Mouse (Mus musculus) heart, embryonic 10.5 days (tissue): ENCODE measurements around the gene Dppa5a. TPM values are rescaled to one million over a fixed set of nuclear protein-coding genes. Genes with fewer than 3 reads are reported as not detected.
"Not testable (repeated sequence)": the region's sequence is repeated elsewhere in the genome, so short reads cannot be mapped to it uniquely, and the experiment has no call there.

Experiments
- DNase-seq: peaks from one replicate; pipeline ENCODE4 v3.0.0-alpha.2; 2017; ENCODE audit warnings: low spot score
- H3K27ac ChIP-seq: fragments of 300-500 bp; sonication (generic); 2 replicates; pipeline ENCODE4 v1.5.1; 2016; ENCODE audit warnings: mild to moderate bottlenecking
- H3K27me3 ChIP-seq: fragments of 300-500 bp; sonication (generic); 2 replicates; pipeline ENCODE4 v1.6.1; 2016; ENCODE audit warnings: mild to moderate bottlenecking; ENCODE audit not compliant: poor library complexity, insufficient read depth, severe bottlenecking
- H3K36me3 ChIP-seq: fragments of 300-500 bp; sonication (generic); 2 replicates; pipeline ENCODE4 v1.6.1; 2016; ENCODE audit warnings: mild to moderate bottlenecking, moderate library complexity
- H3K4me1 ChIP-seq: fragments of 300-500 bp; sonication (generic); 2 replicates; pipeline ENCODE4 v1.6.1; 2016; ENCODE audit warnings: mild to moderate bottlenecking
- H3K4me3 ChIP-seq: fragments of 300-500 bp; sonication (generic); 2 replicates; pipeline ENCODE4 v1.5.1; 2016; ENCODE audit warnings: mild to moderate bottlenecking, moderate library complexity
- H3K9me3 ChIP-seq: fragments of 300-500 bp; sonication (generic); 2 replicates; pipeline ENCODE4 v1.6.1; 2016; ENCODE audit warnings: mild to moderate bottlenecking, moderate library complexity
- WGBS: fragments of 180-500 bp; shearing (Covaris S2); methylation state at CpG from one replicate; pipeline ENCODE4 v1.1.7; 2016; 5-methylcytosine and 5-hydroxymethylcytosine counted together
- polyA plus RNA-seq: library from polyadenylated mRNA; unstranded; fragments of >200 nt; fragmentation: Nextera tagmentation; extraction: Ambion mirVana; gene quantifications from 2 replicates; pipeline ENCODE4 v1.2.1, GENCODE M21; 2016

The Dppa5a gene
- polyA plus RNA-seq: not detected in 2 replicates

DNA sequence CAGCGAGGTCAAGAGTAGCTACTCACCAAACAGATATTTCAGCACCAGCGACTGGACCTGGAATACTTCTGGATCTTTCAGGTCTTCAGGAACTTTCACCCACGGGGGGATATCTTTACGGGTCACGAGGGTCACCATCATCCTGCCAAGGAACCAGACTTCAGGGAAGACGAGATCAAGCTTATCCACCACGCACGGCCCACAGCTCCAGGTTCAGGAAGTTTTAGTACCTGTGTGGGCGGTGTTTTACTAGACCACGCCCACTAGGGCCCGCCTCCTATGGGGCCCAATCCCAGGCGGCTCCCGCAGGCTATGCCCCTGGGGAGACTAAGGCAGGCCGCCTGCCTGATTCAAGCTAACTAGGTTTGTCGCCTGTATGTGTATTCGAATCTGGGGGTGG, at the start of gene Dppa5a:
TSS of gene Dppa5a (minus strand) at position 219 of the 400 bp plus-strand sequence.
- H3K27ac ChIP-seq, H3K27me3 ChIP-seq, H3K4me1 ChIP-seq, H3K36me3 ChIP-seq, DNase-seq, H3K9me3 ChIP-seq, H3K4me3 ChIP-seq: not testable (repeated sequence)
- 86% methylated on average over 16 of the region's 16 CpGs for WGBS

DNA sequence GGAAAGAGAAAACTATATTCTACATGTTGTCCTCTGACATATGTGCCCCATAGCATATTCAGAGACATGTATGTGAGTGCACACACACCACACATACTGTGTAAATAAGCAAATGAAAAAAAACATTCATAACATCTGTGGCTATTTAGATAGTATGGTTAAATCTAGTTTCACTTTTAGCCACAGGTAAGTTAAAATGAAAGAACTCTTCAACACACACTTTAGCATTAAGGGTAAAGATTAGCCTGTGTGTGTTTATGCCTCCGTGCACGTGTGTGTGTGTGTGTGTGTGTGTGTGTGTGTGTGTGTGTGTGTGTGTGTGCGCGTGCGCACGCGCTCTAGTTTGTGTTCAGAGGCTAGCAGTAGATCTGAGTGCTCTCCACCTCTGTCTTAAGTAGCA, 33.6 kb upstream of the Dppa5a start:
- 86% methylated on average over 7 of the region's 7 CpGs for WGBS

DNA sequence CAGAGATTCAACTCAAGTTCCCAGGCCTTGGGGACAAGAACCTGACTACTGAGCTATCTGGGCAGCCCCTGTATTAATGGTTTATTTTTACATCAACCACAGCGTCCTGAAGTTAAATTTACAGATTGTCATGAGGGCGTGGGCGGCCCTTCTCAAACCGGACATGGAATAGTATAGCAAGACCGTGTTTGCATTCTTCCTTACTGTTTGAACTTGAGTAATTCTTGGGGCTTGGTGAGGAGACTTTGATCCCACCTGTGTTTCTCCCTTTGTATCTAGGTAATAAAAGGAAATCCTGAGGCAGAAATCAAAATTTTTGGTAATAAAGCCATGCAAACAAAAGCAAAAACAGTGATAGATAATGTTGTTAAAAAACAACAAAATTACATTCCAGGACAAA, 32.6 kb upstream of the Dppa5a start:
- peaks cover 27% of the 10 kb centered on the region for H3K27me3 ChIP-seq
- no peak overlapping the region for H3K27ac ChIP-seq
- H3K4me1 ChIP-seq: peaks cover 7% of the 10 kb centered on the region
- H3K36me3 ChIP-seq: no peaks in the 10 kb centered on the region
- H3K4me3 ChIP-seq: no peak overlapping the region
- 76% methylated on average over 5 of the region's 5 CpGs for WGBS
- no peaks in the 10 kb centered on the region for H3K9me3 ChIP-seq
- no peak for DNase-seq

More for the DNA sequence above, 33.6 kb upstream of the Dppa5a start:
- Histone ChIP-seq H3K4me3 (no peak overlapping the region), H3K36me3 (no peaks in the 10 kb centered on the region), H3K27me3 (peaks cover 17% of the 10 kb centered on the region), H3K27ac (no peak overlapping the region), H3K9me3 (no peaks in the 10 kb centered on the region), H3K4me1 (no peaks in the 10 kb centered on the region)
- DNase-seq: no peak

DNA sequence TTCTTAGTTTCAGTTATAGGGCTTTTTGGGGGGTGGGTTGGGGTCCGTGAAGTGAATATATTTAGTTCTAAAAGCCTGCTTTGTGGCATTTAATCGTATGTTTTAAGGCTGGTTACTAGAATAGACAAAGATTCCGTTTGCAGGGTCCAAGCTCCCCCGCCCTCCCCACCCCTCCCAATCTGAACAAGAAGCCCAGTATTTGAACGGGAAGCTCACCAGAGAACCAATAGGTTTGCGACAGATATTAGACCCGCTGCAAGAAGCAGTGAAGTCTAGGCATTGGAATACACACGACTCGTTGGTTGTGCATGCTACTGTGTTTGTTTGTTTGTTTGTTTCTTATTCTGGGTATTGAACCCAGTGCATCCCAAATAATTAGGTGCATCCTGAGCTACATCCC, 28.5 kb upstream of the Dppa5a start:
- H3K4me3 ChIP-seq: peak overlapping the region; percentile 59; the same call in 1 of the 2 replicates
- H3K9me3 ChIP-seq: no peaks in the 10 kb centered on the region
- peaks cover 63% of the 10 kb centered on the region for H3K27me3 ChIP-seq
- H3K36me3 ChIP-seq: no peaks in the 10 kb centered on the region
- no peak for DNase-seq
- peaks cover 7% of the 10 kb centered on the region for H3K4me1 ChIP-seq
- WGBS: 48% methylated on average over 9 of the region's 9 CpGs
- H3K27ac ChIP-seq: no peak overlapping the region

DNA sequence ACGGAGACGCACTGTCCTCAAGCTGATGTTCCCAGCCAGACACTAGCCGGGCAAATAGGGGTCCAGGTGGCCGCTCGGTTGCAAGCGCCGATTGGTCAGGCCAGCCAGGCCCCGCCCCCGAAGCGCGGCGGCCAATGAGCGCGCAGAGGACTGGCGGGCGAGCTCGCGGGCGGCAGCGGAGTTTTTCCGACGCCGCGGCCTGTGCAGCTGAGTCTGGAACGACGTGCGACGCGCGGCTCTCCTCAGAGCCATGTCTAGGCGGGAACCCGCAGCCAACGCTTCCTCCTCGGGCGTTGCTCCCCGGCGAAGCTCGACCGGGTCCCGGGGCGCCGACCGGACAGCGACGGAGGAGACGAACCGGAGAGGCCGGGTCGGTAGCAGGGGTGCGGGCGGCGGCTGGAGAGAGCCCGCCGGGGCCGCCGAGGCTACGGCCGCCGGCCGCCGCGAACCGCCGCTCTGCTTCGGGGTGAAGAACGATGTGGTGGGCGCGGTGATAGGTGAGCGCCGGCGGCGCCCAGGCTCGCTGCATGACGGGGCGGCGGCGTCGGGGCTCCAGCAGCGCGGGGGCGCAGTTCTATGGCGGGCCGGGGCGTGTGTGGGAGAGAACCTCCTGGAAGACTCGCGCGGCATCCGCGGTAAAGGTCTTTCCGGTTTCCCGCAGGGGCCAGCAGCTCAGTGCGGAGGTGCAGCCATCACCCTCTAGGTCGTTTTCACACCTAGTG, 27.8 kb upstream of the Dppa5a start, which contains the start of gene Ddx43:
TSS of gene Ddx43 (plus strand) at position 148 of the 722 bp plus-strand sequence.
- 3% methylated on average over 92 of the region's 93 CpGs for WGBS
- peak; percentile 82 for DNase-seq
- Histone ChIP-seq H3K4me3 (peak within 1 kb of the TSS; percentile 59), H3K36me3 (no peaks in the 10 kb centered on the region), H3K27me3 (peaks cover 63% of the 10 kb centered on the region), H3K4me1 (peaks cover 7% of the 10 kb centered on the region), H3K9me3 (no peaks in the 10 kb centered on the region), H3K27ac (peak within 1 kb of the TSS; percentile 76)

DNA sequence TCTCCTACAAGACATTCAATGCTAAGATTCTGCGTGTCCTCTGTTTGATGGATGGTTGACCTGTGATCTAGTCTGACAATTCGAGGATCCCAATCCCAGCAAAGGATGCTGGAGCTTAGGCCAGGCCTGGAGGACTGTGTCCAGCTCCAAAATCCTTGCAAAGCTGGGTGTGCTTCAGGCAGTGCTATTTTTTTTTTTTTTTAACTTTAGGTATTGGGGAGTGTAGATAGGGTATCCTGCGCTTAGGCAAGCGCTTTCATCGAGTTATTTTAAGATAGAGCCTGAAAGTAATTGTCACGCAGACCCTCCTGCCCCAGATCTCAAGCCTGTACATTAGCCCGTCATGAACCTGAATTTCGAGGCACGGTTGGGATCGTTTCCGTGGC, 27.3 kb upstream of the Dppa5a start:
- DNase-seq: no peak
- no peaks in the 10 kb centered on the region for H3K9me3 ChIP-seq
- 30% methylated on average over 11 of the region's 11 CpGs for WGBS
- H3K4me1 ChIP-seq: peaks cover 7% of the 10 kb centered on the region
- H3K36me3 ChIP-seq: no peaks in the 10 kb centered on the region
- peaks cover 63% of the 10 kb centered on the region for H3K27me3 ChIP-seq
- no peak overlapping the region for H3K27ac ChIP-seq
- H3K4me3 ChIP-seq: peak overlapping the region; percentile 59

DNA sequence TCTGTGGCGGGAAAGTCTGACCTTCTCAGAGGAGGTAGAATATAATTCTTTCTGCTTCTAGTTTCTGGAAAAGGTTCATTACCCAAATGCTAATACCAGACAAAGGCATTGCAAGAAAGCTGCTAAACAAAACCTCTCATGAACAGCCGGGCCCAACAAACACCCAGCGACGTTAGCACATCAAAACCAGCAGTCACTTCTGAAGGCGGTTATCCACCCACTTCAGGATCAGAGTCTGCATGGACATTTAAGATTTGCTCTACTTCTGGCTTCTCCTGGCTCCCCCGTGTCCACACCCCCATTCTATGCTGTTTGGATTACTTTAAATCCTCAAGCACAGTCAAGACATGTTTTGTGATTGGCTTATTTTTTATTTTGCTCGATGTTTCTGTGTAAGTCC, 26.6 kb upstream of the Dppa5a start:
- Histone ChIP-seq H3K4me3 (no peak overlapping the region), H3K27me3 (peaks cover 63% of the 10 kb centered on the region), H3K36me3 (no peaks in the 10 kb centered on the region), H3K9me3 (no peaks in the 10 kb centered on the region), H3K27ac (no peak overlapping the region), H3K4me1 (peaks cover 7% of the 10 kb centered on the region)
- no peak for DNase-seq
- 58% methylated on average over 7 of the region's 7 CpGs for WGBS

DNA sequence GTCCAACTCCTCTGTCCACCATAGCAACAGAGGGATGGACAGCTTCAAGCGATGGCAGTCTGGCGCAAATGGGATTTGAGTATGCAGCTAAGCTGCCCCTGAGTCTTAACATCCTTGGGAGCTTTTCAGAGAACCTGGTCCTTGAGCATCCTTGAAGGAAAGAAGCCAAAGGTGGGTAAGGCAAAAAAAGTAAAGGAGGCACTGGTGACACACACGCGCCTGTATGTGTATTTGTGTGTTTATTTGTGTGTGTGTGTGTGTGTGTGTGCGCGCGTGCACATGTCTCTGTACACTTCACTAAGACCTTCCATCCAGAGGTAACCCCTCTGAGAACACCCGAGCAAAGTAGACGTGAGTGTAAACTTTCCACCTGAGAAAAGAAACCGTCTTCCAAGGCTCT, 25.8 kb upstream of the Dppa5a start:
- no peak overlapping the region for H3K4me3 ChIP-seq
- H3K27ac ChIP-seq: no peak overlapping the region
- H3K27me3 ChIP-seq: peaks cover 63% of the 10 kb centered on the region
- H3K9me3 ChIP-seq: no peaks in the 10 kb centered on the region
- 81% methylated on average over 10 of the region's 10 CpGs for WGBS
- H3K4me1 ChIP-seq: peaks cover 7% of the 10 kb centered on the region
- no peak for DNase-seq
- no peaks in the 10 kb centered on the region for H3K36me3 ChIP-seq

DNA sequence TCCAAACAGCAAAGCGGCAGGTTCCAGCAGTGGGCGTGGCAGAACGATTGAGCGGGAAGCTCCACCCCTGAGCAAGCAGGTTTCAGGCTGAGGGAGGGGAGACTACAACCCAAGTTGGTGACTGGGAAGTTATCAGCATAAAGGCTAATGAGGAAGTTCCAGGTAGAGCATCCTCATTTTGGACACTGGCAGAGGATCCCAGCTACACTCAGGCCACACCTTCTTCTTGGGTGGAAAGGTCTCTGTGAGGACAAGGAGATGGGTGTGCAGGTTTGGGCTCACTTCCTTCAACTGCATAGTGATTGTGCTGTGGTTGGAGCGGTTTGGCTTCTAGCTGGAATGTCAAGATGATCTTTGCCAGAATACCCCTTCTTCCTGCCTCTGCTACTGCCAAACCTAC, 22.0 kb upstream of the Dppa5a start:
- H3K4me1 ChIP-seq: no peaks in the 10 kb centered on the region
- H3K36me3 ChIP-seq: no peaks in the 10 kb centered on the region
- peaks cover 30% of the 10 kb centered on the region for H3K27me3 ChIP-seq
- no peak overlapping the region for H3K4me3 ChIP-seq
- H3K27ac ChIP-seq: no peak overlapping the region
- no peaks in the 10 kb centered on the region for H3K9me3 ChIP-seq
- 41% methylated on average over 5 of the region's 5 CpGs for WGBS
- peak; percentile 43 for DNase-seq

DNA sequence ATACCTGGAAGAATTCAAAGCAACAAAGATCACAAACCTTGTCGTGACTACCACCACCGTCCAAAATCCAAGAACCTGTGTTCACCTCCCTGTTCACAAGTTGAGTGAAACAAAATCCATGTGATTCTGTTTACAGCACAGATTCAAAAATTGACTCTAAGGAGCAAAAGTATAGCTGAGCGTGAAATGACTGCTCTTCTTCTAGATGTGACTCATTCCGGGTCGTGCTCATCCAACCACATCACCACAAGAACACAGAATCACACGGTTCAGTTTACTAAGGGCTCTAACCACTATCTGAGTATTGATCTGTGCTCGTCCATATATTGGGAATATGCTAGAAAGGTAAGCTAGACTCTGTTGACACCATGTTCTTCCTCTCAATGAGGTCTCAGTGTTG, 19.0 kb upstream of the Dppa5a start:
- Histone ChIP-seq H3K27me3 (peaks cover under 1% of the 10 kb centered on the region; the same call in 1 of the 2 replicates), H3K9me3 (no peaks in the 10 kb centered on the region), H3K27ac (no peak overlapping the region), H3K4me3 (no peak overlapping the region), H3K36me3 (no peaks in the 10 kb centered on the region), H3K4me1 (no peaks in the 10 kb centered on the region)
- DNase-seq: no peak
- WGBS: 85% methylated on average over 7 of the region's 7 CpGs

DNA sequence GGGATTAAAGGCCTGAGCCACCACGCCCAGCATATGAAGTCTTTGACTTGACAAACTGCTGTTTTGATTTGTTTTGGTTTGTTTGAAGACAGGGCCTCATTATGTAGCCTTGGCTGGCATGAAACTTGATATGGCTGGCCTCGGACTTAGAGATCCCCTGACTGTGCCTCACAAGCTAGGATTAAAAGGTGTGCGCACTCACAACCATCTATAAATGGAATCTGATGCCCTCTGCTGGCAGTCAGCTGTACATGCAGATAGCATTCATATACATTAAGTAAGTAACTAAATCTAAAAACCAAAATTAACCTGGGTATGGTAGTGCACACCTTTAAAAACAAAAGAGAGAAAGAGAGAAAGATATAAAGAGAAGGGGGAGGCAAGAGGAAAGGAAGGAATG, 17.9 kb upstream of the Dppa5a start:
- Histone ChIP-seq H3K4me1 (no peaks in the 10 kb centered on the region), H3K9me3 (no peaks in the 10 kb centered on the region), H3K27me3 (no peaks in the 10 kb centered on the region), H3K4me3 (no peak overlapping the region), H3K36me3 (no peaks in the 10 kb centered on the region), H3K27ac (no peak overlapping the region)
- no peak for DNase-seq
- 50% methylated on average over 3 of the region's 3 CpGs for WGBS

DNA sequence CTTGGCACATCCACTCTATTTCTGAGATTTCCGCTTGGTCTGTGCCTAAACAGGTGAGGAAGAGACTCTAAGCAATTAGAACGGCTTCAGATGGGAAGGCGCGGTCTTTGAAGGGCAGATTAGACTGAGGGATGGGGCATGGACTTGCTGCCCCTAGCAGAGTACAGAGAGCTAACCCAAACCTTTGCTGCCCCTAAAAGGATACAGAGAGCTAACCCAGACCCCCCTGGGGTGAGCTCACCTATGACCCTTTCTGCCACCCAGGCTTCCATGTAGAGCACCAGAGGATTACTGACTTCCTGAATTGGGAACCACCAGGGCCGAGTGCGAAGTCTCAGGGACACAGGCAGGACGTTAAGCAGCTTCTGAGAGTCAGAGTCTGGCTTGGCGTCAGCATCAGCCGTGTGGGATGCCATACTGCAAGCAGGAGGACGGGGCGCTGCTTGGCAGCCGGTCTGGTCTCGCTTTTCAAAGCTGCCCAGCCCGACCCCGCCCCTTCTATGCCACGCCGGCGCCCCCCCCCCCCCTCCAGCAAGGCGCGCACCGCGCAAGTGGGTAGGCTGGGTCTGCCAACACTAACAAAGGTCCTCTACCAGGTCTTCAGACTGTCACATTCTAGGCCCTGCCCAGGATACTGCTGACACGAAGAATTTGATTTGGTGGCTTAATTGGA, 10.3 kb upstream of the Dppa5a start, which contains the start of gene Ooep:
TSS of gene Ooep (minus strand) at position 613 of the 673 bp plus-strand sequence.
- Histone ChIP-seq H3K27me3 (peaks cover 13% of the 10 kb centered on the region; the same call in 1 of the 2 replicates), H3K4me1 (peaks cover 10% of the 10 kb centered on the region), H3K27ac (peak within 1 kb of the TSS; percentile 42; the same call in 1 of the 2 replicates), H3K36me3 (no peaks in the 10 kb centered on the region), H3K4me3 (peak within 1 kb of the TSS; percentile 56), H3K9me3 (no peaks in the 10 kb centered on the region)
- WGBS: 3% methylated on average over 23 of the region's 23 CpGs
- peak; percentile 77 for DNase-seq

DNA sequence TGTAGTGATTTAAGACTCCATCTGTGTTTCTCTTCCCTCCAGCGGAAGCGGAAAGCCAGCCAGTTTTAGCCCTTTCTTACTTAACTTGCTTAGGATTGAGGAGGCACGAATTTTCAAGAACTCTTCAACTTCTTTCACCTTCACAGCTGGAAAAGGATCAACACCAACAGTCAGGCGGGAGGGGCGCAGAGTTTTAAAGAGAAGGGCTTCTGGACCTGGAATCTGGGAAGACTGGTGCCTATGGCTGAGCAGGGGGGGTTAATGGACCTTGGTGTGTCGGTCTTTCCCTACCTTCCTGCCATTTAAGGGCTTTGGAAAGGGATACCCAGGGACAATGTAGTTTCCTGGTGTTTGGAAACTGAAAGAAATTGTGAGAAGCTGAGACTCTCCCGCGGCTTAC, 9.6 kb upstream of the Dppa5a start:
- Histone ChIP-seq H3K4me1 (peaks cover 15% of the 10 kb centered on the region), H3K27me3 (peaks cover 13% of the 10 kb centered on the region; the same call in 1 of the 2 replicates), H3K9me3 (no peaks in the 10 kb centered on the region), H3K4me3 (peak overlapping the region; percentile 56), H3K36me3 (no peaks in the 10 kb centered on the region), H3K27ac (no peak overlapping the region)
- DNase-seq: no peak
- WGBS: 33% methylated on average over 8 of the region's 8 CpGs
